Mouse (Mus musculus) left cerebral cortex, postnatal 36 days (tissue): ENCODE measurements around the gene Pigo. TPM values are rescaled to one million over a fixed set of nuclear protein-coding genes. Genes with fewer than 3 reads are reported as not detected.

Experiments used
- total RNA-seq, 2 experiments: library from RNA; stranded (reverse); gene quantifications; 2 replicates each; pipeline ENCODE4 v1.2.3; 2021

The Pigo gene
- total RNA-seq, 2 experiments from 2014 or later = 30.4 to 37.5 TPM

Other genes starting within 250 kb of the Pigo start
- under 1 TPM; 0.20 to 0.22 TPM for gene Fam205a1, start 171.9 kb downstream of the Pigo start, total RNA-seq
- 1 to 10 TPM; 2.6 TPM for gene Gm12394, start 169.0 kb downstream of the Pigo start, total RNA-seq
- gene Fam205c, start 151.6 kb downstream of the Pigo start, total RNA-seq = 1 to 10 TPM; 1.2 to 2.0 TPM
- gene Phf24, start 109.2 kb downstream of the Pigo start, total RNA-seq = 100 to 1,000 TPM; 333 to 352 TPM
- 100 to 1,000 TPM; 197 to 202 TPM for gene Dnajb5, start 76.0 kb downstream of the Pigo start, total RNA-seq
- gene 1700022I11Rik, start 56.2 kb downstream of the Pigo start, total RNA-seq = not detected
- gene Vcp, start 25.3 kb downstream of the Pigo start, total RNA-seq = 100 to 1,000 TPM; 181 to 194 TPM
- gene Fancg, start 15.3 kb downstream of the Pigo start, total RNA-seq = 10 to 100 TPM in 1 of 2 experiments, 1 to 10 TPM in 1; 8.5 to 12.5 TPM
- 100 to 1,000 TPM; 107 to 121 TPM for gene Stoml2, start 5.9 kb upstream of the Pigo start, total RNA-seq
- gene Fam214b, start 20.4 kb upstream of the Pigo start, total RNA-seq = 10 to 100 TPM; 34.8 to 43.0 TPM
- gene Unc13b, start 33.1 kb upstream of the Pigo start, total RNA-seq = 10 to 100 TPM; 50.5 to 71.9 TPM
- gene Atp8b5, start 241.3 kb upstream of the Pigo start, total RNA-seq = under 1 TPM in 1 of 2 experiments, not detected in 1; 0.20 TPM